Mouse (Mus musculus): ENCODE measurements around the gene Golga7b.
A peak's percentile ranks its signal among the peaks of the same experiment; 100 is the strongest.

Golga7b gene

GRCm38 (mm10) chr19:42303210-42303813 lies 55.9 kb downstream of the Golga7b start:
- DNase-seq (ENCODE audit: low spot score): no peak

- no peak for DNase-seq (ENCODE audit: low spot score)
Measured at GRCm38 (mm10) chr19:42304506-42304905, 57.1 kb downstream of the Golga7b start.

GRCm38 (mm10) chr19:42305746-42306145 lies 58.4 kb downstream of the Golga7b start:
- DNase-seq (ENCODE audit: low spot score): no peak

- DNase-seq (ENCODE audit: low spot score): no peak
Measured at GRCm38 (mm10) chr19:42306202-42306601, 58.8 kb downstream of the Golga7b start.

GRCm38 (mm10) chr19:42307019-42307418 lies 59.6 kb downstream of the Golga7b start:
- DNase-seq (ENCODE audit: low spot score): no peak

DNA sequence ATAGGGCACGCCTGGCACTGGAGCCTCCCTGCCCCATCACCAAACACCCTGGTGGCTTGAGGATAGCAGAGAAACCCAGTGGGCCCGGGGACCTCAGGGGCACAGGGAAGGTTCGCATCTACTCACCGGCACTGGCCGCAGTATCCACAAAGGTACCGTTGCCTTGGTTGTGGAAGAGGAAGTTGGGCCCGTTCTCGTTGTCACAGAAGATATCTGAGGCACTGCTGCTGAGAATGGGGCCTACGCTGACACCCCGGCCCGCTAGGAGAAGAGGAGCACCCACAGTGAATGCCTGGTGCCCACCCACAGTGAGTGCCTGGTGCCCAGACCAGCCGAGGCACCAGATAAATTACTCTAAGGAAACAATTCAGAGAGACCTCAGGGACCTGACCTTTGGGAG lies 61.6 kb downstream of the Golga7b start:
- DNase-seq (ENCODE audit: low spot score): no peak

DNA sequence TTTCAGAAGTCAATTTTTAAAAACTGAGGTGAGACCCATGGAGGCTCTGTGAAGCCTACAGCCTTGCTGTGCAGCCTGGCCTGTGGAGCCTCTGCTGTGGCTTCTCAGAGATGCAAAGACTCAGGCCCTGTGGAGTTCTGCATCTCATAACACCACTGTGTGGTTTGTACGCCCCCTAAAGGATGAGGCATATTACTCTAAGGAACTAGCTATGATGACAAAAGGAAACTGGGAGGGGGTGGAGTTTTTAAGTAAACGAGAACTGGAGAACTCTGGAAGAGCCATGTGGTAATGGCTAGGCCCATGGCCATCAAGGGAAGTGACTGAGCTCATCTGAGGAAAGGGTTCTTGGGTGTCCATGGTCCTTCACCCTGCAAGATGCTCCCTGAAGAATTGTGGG lies 64.0 kb downstream of the Golga7b start:
- no peak for DNase-seq (ENCODE audit: low spot score)

DNA sequence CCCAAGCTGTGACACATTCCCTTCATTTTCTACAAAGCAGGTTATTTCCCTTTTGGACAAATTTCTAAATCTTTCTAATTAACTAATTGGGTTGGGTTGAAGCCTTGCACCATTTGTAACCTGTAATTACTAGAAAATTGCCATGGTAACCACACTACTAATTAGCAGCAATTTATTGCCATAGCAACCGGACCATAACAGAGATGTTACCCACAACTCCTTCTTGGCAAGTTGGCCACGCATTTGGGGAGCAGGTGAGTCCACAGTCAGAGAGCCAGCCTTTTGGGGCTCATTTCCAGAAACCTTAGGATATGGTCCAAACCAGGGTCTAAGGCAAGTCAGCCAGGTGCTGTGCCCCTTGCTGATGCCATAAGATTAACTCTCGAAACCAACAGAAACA lies 64.8 kb downstream of the Golga7b start:
- no peak for DNase-seq (ENCODE audit: low spot score)

GRCm38 (mm10) chr19:42315070-42315679 lies 67.8 kb downstream of the Golga7b start:
- DNase-seq (ENCODE audit: low spot score): no peak

GRCm38 (mm10) chr19:42315914-42316313 lies 68.5 kb downstream of the Golga7b start:
- peak; percentile 72 for DNase-seq (ENCODE audit: low spot score)

DNA sequence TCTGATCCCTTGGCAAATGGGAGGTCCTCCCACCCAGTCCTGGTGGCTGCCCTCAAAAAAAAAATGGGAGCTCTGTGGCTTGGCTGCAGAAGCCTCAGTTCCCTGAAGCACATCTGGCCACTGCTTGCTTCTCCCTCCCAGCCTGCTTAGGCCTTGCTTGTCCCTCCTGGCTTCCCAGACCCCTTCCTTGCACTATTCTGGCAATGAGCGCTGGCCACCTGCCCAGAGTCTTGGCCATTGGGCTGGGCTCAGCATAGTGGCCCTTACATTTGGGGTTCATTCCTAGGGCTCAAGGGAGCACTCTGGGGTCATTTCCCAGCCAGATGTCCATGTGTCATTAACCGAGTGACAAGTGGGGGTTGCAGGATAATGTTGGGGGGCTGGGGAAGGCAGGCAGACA lies 69.2 kb downstream of the Golga7b start:
- no peak for DNase-seq (ENCODE audit: low spot score)

DNA sequence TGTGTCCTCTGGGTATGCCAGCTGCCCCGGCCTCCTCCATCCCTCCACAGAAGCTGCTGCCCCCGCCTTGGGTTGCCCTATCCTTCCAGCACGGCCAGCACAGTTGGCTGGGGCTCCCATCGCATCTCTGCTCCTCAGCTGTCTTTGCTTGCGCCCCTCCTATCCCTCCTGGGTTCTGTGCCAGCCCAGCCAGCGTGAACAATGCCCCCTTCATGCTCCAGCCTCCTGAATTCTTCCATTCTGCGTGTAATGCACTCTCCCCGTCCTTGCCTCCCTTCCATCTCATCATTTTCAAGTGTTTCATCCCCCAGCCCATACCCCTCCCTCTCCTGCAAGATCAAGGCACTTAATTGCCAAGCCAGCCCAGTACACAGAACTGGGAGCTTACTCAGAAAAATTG lies 69.6 kb downstream of the Golga7b start:
- no peak for DNase-seq (ENCODE audit: low spot score)

DNA sequence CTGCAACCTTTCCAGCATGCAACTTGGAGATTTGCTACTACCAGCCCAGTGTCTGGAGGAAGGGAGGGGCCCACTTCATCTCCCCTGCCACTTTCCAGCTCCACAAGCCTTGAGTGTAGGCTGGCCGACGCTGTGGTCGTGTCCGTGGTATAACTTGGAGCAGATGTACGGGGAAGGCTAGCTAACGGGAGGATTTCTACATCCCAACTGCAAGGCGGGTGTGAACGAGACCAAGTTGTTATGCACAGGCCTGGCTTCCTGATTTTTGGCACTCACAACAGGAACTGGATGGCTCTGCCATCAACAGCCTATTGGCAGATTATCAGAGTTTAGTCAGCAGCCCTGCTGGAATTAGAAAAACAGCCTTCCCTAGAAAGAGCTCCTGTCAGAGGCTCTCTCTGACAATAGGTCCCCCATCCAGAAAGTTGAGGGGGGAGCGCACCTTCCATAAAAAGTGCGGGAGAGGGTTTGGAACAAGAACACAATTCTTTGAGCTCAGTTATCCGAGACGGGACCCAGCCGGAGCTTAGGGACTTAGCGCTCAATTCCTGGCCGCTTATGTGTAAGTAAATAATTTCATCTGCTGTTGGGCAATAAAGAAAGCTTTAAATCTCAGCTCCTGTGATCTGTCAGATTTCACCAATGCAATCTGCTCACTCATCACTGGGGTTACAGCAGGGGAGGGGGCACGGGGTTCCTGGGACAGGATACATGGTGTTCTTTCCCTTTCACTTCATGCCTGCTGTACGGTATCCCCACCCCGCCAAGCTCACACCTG lies 70.5 kb downstream of the Golga7b start:
- DNase-seq (ENCODE audit: low spot score): no peak
